In genomic region chr13:73467421-73468237, GRCm38 (mm10) we compare ENCODE assay signal across 8 mouse cellular contexts. TPM values are rescaled to one million over a fixed set of nuclear protein-coding genes. Genes with fewer than 3 reads are reported as not detected.
A peak's percentile ranks its signal among the peaks of the same experiment; 100 is the strongest.
DNase-seq lines count a peak whose midpoint lies in the region; ATAC-seq and TF ChIP-seq lines count a peak whose summit lies in the region.

No protein-coding gene starts in this region.

- TF ChIP-seq POLR2A in brain, embryonic 14.5 days (IDR thresholded peaks at IDR 0.05; ENCODE audit: borderline replicate concordance, extremely low read depth, insufficient read depth, insufficient read length, poor library complexity, severe bottlenecking) = no peak

- TF ChIP-seq CTCF in left cerebral cortex, adult 2 months (IDR thresholded peaks at IDR 0.05) = no peak
- TF ChIP-seq CTCF in brain, embryonic 14.5 days (IDR thresholded peaks at IDR 0.05; ENCODE audit: borderline replicate concordance, extremely low read depth, insufficient read depth, insufficient read length) = no peak

- H3K4me2 ChIP-seq in forebrain, embryonic 16.5 days (ENCODE audit: low read length) = peak overlapping the region; percentile 81
- H3K4me2 ChIP-seq in intestine, embryonic 15.5 days (replicated peaks) = peak overlapping the region; percentile 90
- H3K4me2 ChIP-seq in liver, embryonic 16.5 days (ENCODE audit: low read depth, low read length) = peak overlapping the region; percentile 73
- peak overlapping the region; percentile 92 for H3K4me2 ChIP-seq in neural tube, embryonic 13.5 days

- H3K9me3 ChIP-seq in forebrain, embryonic 16.5 days (ENCODE audit: control insufficient read depth, low read length) = no peaks in the 10 kb centered on the region
- H3K9me3 ChIP-seq in intestine, embryonic 15.5 days = no peaks in the 10 kb centered on the region
- no peaks in the 10 kb centered on the region for H3K9me3 ChIP-seq in liver, embryonic 16.5 days (replicated peaks; ENCODE audit: control insufficient read depth, low read length)
- no peaks in the 10 kb centered on the region for H3K9me3 ChIP-seq in neural tube, embryonic 13.5 days

- peaks cover 25% of the 10 kb centered on the region for H3K4me1 ChIP-seq in forebrain, embryonic 16.5 days (replicated peaks; ENCODE audit: control insufficient read depth, insufficient read depth, low read length)
- H3K4me1 ChIP-seq in intestine, embryonic 15.5 days (replicated peaks) = peaks cover 16% of the 10 kb centered on the region; the same call in 1 of the 2 replicates
- H3K4me1 ChIP-seq in liver, embryonic 16.5 days (ENCODE audit: control insufficient read depth, low read depth, low read length) = peaks cover 48% of the 10 kb centered on the region
- H3K4me1 ChIP-seq in neural tube, embryonic 13.5 days (replicated peaks) = peaks cover 42% of the 10 kb centered on the region

- ATAC-seq in forebrain, embryonic 16.5 days = peak; percentile 88
- peak; percentile 91 for ATAC-seq in intestine, embryonic 15.5 days
- ATAC-seq in liver, embryonic 16.5 days (ENCODE audit: low read depth) = peak; percentile 77
- ATAC-seq in neural tube, embryonic 13.5 days (ENCODE audit: low read depth) = peak; percentile 92

- H3K36me3 ChIP-seq in forebrain, embryonic 16.5 days (ENCODE audit: control insufficient read depth, insufficient read depth) = no peaks in the 10 kb centered on the region
- no peaks in the 10 kb centered on the region for H3K36me3 ChIP-seq in intestine, embryonic 15.5 days
- H3K36me3 ChIP-seq in liver, embryonic 16.5 days (ENCODE audit: control insufficient read depth, insufficient read depth) = peaks cover 8% of the 10 kb centered on the region
- no peaks in the 10 kb centered on the region for H3K36me3 ChIP-seq in neural tube, embryonic 13.5 days

- under 1% methylated on average over 52 of the region's 53 CpGs for WGBS in forebrain, embryonic 16.5 days
- WGBS in intestine, embryonic 15.5 days = under 1% methylated on average over 50 of the region's 53 CpGs
- under 1% methylated on average over 40 of the region's 53 CpGs for WGBS in liver, embryonic 16.5 days (ENCODE audit: insufficient replicate concordance)
- under 1% methylated on average over 45 of the region's 53 CpGs for WGBS in neural tube, embryonic 13.5 days

- peak overlapping the region; percentile 89 for H3K27ac ChIP-seq in left cerebral cortex, adult 2 months
- peak overlapping the region; percentile 98 for H3K27ac ChIP-seq in forebrain, embryonic 16.5 days (ENCODE audit: low read length)
- H3K27ac ChIP-seq in intestine, embryonic 15.5 days = peak overlapping the region; percentile 98
- peak overlapping the region; percentile 98 for H3K27ac ChIP-seq in liver, embryonic 16.5 days (ENCODE audit: low read length)
- peak overlapping the region; percentile 97 for H3K27ac ChIP-seq in neural tube, embryonic 13.5 days (replicated peaks)

- no peaks in the 10 kb centered on the region for H3K27me3 ChIP-seq in forebrain, embryonic 16.5 days (replicated peaks; ENCODE audit: control insufficient read depth, insufficient read depth, low read length)
- H3K27me3 ChIP-seq in intestine, embryonic 15.5 days (replicated peaks) = no peaks in the 10 kb centered on the region
- H3K27me3 ChIP-seq in liver, embryonic 16.5 days (ENCODE audit: control insufficient read depth, insufficient read depth, low read depth, low read length) = no peaks in the 10 kb centered on the region
- no peaks in the 10 kb centered on the region for H3K27me3 ChIP-seq in neural tube, embryonic 13.5 days

- intact Hi-C loops in left cerebral cortex, adult 2 months (cut with DNase I) = loop anchor here (2.0 kb wide), 2 partner anchors 37 to 41 kb away; no protein-coding TSS in a partner anchor
- intact Hi-C loops in left cerebral cortex, postnatal 14 days (cut with DNase I) = no loop called here

- peak overlapping the region; percentile 89 for H3K4me3 ChIP-seq in left cerebral cortex, adult 2 months
- peak overlapping the region; percentile 80 for H3K4me3 ChIP-seq in forebrain, embryonic 16.5 days (replicated peaks; ENCODE audit: low read length)
- peak overlapping the region; percentile 95 for H3K4me3 ChIP-seq in intestine, embryonic 15.5 days (replicated peaks)
- peak overlapping the region; percentile 96 for H3K4me3 ChIP-seq in liver, embryonic 16.5 days (ENCODE audit: low read depth, low read length)
- peak overlapping the region; percentile 82 for H3K4me3 ChIP-seq in neural tube, embryonic 13.5 days

- peak overlapping the region; percentile 72 for H3K9ac ChIP-seq in forebrain, embryonic 16.5 days (replicated peaks; ENCODE audit: low read depth, low read length)
- peak overlapping the region; percentile 89 for H3K9ac ChIP-seq in intestine, embryonic 15.5 days
- H3K9ac ChIP-seq in liver, embryonic 16.5 days (ENCODE audit: low read depth, low read length) = peak overlapping the region; percentile 97
- peak overlapping the region; percentile 94 for H3K9ac ChIP-seq in neural tube, embryonic 13.5 days

- DNase-seq in left cerebral cortex, adult 2 months (ENCODE audit: extremely low spot score in 1 of 2, low spot score in 2 of 2) = peak; percentile 45 to 51
- DNase-seq in left cerebral cortex, postnatal 14 days (ENCODE audit: low spot score in 2 of 2) = no peak
- peak; percentile 39 for DNase-seq in brain, embryonic 14.5 days (ENCODE audit: low read depth)
- DNase-seq in retina, postnatal 1 day = no peak

RNA-seq across cellular contexts. Expression of gene Lpcat1, which starts 0.6 kb away (rescaled TPM):
- 10 to 100 TPM; 40.8 to 47.2 TPM for total RNA-seq in left cerebral cortex, adult 2 months (2021)
- total RNA-seq in left cerebral cortex, postnatal 14 days (2021) = 10 to 100 TPM; 48.8 to 53.3 TPM
- 91.4 and 99.1 TPM in 2 replicates for polyA plus RNA-seq in brain, embryonic 14.5 days (2012; rRNA removed)
- 62.3 and 64.7 TPM in 2 replicates for polyA plus RNA-seq in forebrain, embryonic 16.5 days (2015; fragmentation: Nextera tagmentation; extraction: Ambion mirVana)
- polyA plus RNA-seq in intestine, embryonic 15.5 days (2015; fragmentation: Nextera tagmentation; extraction: Ambion mirVana) = 19.8 and 22.5 TPM in 2 replicates
- 59.4 and 64.7 TPM in 2 replicates for polyA plus RNA-seq in liver, embryonic 16.5 days (2015; fragmentation: Nextera tagmentation; extraction: Ambion mirVana)
- polyA plus RNA-seq in neural tube, embryonic 13.5 days (2015; fragmentation: Nextera tagmentation; extraction: Ambion mirVana) = 51.7 and 55.0 TPM in 2 replicates

Comparison
In these comparisons a context has a peak if more than half of its experiments do, and no peak if none do; other contexts are left out.
1. DNase-seq: peak in left cerebral cortex, adult 2 months (2 of 2) and brain, embryonic 14.5 days (single experiment); none in left cerebral cortex, postnatal 14 days (0 of 2) and retina, postnatal 1 day (single experiment).
2. Peak in every context shown above with its lines, with median percentiles within 50 percentile points of each other: H3K27ac ChIP-seq, H3K4me3 ChIP-seq, ATAC-seq, H3K4me2 ChIP-seq and H3K9ac ChIP-seq.